Mouse (Mus musculus) frontal cortex, postnatal 14 days (tissue): ENCODE measurements around the gene Higd1b.

Source experiments
- DNase-seq, 2 experiments: peaks; one replicate each; pipeline ENCODE4 v3.0.0; 2022; ENCODE audit warnings: low spot score in 2 of 2

The Higd1b gene

DNA sequence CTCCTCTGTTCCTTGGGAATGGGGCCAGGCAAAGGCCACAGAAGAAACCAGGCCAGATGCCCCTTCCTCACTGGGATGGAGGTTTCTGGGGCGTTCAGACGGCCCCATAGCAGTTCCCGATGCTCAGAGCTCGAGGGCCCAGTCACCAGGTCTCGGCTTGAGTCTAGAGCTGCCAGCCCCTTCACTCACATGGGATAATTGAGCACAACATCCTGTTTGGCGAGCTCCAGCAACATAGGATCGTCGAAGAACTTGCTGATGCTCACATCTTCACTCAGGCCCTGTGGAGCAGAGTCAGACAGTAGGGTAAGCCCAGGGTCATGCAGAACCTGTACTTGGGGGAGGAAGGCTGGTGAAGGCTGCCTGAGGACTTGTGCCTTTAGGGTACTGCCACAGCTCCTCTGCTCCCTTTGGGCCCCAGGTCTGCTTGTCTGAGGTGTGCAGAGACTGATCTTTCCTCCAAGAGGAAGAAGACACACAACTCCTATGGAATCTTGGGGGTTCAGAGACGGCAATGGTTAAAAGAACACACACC, 3.0 kb downstream of the Higd1b start:
- no peak for DNase-seq

DNA sequence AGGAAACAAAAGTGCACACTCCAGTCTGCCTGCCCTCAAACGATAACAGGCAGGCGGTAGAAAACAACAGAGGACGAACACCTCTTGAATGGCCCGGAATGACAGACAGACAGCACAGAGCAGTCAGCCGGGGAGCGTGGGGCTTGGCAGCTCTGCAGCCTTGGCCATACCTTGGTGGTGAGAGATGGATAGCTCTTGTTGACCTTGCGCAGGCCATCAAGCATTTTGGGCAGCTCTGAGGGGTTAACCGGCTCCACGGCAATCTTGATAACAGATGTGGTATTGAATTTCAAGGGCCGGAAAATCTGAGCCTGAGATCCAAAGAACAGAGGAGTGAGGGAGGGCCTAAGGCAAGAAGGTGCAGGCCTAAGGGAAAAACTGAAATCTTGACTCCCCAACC, 10.3 kb downstream of the Higd1b start:
- no peak for DNase-seq

DNA sequence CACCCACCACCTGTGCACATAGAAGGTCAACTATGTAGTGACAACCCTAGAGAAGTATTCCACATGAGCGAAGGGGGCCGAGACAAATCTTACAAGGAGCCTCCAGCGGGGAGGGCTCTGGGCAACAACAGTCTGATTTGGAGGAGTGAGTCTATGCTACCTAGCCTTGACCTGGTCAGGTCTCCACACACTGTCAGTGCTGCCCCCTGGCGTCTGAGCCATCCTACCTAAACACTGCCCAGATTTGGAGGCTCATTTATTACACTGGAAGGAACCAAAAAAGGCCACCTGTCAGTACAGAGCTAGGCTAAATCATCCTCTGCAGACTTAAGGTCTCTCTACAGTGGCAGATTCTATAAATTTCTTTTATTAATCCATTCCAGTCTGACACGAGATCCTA, 16.2 kb downstream of the Higd1b start:
- DNase-seq: no peak

DNA sequence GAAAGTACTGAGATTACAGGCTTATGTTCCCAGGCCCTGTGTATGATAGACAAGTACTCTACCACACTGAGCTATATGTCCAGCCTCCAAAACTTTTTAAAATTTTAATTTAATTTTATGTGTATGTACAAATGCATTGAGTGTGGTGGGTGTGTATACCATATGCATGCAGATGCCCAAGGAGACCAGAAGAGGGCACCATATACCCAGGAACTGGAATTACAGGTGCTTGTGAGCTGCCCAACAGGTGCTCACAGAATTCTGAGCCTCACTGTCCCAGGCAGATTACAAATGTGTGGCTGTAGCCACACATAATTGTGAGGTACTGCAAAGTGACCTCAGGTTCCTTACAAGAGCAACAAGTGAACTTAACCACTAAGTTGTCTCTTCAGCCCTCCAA, 18.1 kb downstream of the Higd1b start:
- no peak for DNase-seq

DNA sequence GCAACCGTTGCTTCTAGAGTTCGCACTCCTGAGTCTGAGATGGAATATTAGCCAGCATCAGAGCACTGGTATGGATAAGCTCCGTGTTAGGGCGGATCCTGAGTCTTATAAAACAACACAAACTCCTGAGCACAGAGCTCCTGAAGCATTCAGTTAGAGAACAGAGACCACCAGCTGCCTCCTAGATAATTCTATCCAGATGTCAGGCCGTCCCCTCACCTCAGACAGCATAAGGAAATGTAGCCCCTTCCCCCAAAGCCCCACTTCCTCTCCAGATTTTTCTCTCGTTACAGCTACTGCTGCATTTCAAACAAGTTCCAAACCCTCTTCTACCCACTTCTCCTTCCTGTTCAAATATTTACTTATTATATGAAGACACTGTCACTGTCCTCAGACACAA, 20.3 kb downstream of the Higd1b start:
- DNase-seq: no peak

DNA sequence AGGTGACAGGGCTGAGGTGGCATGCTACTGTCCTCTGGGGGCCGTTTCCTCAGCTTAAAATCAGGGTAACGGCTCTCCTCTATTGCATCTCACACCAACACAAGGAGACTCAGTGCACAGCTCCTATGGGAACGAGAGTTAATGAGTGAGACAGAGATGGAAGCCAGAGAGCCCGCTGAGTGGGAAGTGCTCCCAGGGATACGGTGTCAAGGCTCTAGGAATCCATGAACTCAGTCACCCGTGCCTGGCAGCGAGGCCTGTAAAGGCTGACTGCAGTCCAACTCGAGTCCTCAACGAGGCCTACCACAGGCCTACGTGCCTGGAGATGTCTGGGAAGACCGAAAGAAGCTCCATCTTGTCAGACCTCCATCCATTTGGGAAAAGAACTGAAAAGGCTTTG, 23.3 kb downstream of the Higd1b start:
- no peak for DNase-seq

DNA sequence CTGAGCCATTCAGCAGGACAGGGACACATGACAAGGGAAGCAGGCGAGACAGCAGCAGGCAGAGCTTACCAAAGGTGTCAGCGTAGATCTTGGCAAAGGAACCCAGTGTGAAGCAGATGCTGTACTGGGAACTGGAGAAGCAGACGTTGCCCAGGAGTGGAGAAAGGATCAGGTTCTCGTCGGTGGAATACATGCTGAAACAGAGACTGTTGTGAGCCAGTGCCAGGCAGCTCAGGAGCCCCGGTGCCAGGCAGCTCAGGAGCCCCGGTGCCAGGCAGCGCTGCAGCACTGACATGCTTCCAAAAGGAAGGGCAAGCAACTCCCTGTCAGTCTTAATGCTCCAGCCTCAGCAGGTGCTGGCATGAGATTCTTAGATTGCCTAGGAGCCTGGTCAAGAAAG, 24.3 kb downstream of the Higd1b start:
- no peak for DNase-seq

DNA sequence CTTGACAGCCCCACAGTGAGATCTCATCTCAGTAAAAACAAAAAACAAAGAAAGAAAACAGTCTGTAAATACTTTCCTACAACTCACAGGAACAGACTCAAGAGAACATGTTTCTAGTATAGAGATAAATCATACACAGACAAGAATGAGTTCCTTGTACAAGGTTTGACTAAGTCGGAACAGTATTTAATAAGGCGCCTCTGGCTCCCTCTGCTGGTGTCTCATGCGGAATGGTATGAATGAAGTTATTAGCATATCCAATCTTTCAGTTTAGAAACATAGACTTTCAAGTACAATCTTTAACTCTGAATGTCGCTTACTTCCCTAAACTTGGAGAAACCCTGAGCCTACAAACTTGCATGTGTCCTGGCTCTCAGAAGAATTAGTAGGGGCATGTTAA, 28.6 kb downstream of the Higd1b start:
- DNase-seq: peak in 1 of 2 experiments; percentile 64

DNA sequence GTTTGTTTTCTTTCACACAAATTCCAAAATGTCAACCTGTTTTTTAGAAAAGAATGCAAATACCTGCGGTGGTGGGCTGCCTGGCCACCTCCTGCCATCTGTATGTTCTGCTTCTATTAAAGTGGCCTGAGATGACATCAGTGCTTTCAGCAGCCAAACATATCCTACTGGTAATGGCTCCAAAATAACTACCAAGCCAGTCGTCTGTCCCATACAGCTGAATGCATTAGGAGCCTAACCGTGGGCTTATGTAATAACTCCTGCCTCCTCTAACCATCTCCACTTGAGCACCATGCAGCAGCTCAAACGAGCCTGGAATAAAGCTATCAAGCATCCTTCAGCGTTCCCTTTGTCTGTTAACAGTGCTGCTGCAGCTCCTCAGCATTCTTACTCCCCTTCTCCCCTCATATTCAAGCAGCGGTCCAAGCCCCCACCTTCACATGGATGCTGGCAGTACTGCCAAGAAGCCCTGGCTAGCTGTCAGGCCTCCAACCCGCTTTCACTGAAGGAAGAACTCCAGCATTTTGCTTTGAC, 39.2 kb downstream of the Higd1b start:
- peak in 1 of 2 experiments; percentile 46 for DNase-seq

DNA sequence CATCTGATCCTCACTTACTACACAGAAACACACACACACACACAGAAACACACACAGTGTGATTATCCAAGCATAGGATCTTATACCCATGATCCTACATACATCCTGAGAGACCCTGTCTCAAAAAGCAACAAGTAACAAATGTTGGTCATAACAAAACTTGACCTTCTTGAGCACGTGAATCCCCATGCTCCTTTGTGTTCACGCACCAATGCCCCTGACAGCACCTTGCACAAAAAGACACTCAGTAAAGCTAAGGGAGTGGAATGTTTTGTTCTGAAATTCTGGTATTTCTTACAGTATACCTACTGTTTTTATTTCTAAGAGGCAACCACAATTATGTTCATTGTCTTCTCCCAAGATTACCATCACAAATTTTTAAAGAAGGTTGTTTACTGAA, 43.9 kb downstream of the Higd1b start:
- DNase-seq: no peak

DNA sequence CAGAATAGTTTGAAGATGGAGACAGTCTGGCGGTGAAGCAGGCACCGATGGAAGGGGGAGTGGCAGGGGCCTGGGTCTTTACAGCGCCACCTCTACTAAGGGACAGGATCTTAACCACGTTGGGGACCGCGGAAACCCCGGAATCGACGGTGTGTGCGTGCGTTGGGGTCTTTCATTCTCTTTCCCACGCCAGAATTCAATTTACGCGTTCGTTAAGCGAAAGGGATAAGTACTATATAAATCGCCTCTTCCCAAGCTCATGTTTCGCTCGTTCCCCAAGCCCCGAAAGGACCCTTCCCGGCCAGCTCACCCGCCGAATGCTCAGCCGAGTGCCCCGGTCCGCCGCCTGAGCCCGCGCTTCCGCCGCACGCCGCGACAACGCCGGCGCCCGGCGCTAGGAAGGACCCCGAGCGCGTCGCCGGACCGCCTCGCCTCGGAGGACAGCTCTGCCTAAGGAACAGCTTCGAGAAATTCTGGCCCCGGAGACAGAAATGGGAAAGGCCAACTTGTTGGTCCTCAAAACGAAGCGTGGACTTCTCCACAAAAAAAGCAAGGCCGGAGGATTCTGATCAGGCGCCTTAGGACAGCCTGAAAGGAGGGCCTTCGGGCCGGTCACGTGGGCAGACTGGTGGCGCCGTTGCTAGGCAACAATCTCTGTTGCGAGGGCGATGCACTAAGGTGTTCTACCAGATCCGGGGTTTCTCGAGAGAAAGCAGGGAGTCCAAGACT, 45.1 kb downstream of the Higd1b start, which contains the start of the genes Eftud2 and Ccdc103:
Gene Eftud2, minus strand, starts transcription at position 401 of the 729 bp plus-strand sequence.
Gene Ccdc103, plus strand, starts transcription at position 620 of the 729 bp plus-strand sequence.
- peak; percentile 90 to 92 for DNase-seq

DNA sequence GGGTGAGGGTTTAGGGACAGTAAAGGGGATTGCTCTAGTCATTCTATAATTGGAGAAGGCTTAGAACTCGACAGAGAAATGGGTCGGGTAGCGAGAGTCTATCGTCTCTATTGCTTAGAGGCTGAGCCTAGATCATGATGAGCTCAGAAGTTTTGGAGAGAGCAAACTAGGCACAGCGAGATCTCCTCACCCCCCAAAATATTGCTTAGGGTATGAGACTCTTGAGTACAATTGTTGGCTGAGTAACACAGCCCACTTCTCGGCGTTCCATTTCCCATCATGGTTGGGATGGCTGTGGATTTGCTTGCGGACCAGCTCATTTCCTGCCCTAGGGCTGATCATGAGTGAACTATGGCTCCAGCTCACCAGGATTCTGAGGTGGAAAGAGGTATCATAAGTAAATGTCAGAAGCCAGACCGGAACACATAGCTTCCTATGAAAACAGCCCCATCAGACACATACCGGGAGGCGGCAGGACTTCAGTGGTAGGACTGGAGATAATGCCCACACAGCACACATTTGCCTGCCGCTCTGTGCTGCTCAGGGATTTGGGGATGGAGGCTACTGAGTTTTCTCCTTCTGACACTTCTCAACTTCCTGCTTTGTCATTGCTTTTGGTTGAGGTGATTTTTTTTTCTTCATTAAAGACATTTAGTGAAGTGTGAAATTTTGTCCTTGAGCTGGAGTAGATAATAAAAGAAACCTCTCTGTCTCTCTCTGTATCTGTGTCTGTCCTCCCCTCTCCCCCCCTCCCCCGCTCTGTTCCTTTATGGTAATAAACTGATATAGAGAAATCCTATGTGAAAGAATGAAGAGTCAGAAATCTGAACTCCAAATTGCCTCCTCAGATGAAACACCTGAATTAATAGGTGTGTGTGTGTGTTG, 45.9 kb downstream of the Higd1b start:
- no peak for DNase-seq

DNA sequence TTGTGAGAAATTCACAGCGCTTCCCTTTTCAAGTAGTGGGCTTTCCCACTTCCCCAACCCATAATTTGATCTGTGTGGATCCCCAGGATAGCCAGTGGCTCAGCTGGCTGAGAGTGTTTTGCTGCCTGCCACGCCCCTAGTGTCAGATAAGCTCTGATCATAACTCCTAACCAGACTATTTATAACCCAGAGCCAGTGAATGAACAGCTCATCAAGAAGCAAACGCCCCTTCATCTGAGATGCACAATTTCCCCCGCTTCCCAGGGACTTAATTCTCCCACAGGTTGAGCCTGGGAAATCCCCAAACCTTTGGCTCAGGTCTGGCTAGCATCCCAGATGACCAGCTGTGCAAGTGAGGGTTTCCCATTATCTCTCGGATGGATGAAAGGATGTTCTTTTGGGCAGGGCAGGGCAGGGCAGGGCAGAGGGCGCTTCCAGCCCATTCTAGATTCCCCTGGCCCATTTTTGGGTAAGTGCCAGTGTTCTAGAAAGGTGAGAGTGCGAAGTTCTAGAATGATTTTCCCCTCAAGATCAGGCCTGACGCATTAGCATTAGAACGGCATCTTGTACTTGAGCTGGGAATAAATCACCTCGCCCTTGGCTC, 49.1 kb downstream of the Higd1b start, which contains the start of gene Fam187a:
Gene Fam187a, plus strand, starts transcription at position 554 of the 604 bp plus-strand sequence.
- DNase-seq: no peak

DNA sequence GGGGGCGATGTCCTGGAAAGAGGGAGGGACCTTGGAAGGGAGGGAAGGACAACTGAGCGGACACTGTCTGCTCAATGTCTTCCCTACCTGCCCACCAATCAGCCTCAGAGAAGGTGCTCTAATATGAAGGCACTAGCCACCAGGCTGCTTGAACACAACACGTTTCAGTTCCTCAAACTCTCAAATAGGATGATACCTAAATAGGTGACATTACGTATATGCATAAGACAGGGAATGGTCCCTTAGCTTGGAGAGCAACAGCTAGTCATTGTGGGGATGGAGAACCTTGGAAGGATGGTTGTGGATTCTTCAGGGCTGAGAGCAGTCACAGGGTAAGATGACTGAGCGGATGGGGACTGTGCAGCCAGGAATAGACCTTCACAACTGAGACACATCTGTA, 51.8 kb downstream of the Higd1b start:
- no peak for DNase-seq
